Mouse (Mus musculus) intestine, embryonic 15.5 days (tissue): ENCODE data around the gene Vmn1r195. TPM values are rescaled to one million over a fixed set of nuclear protein-coding genes. Genes with fewer than 3 reads are reported as not detected.
"Not testable (repeated sequence)": the region's sequence is repeated elsewhere in the genome, so short reads cannot be mapped to it uniquely, and the experiment has no call there.

Experiments used
- ATAC-seq: fragments of 200-750 bp; cut with Nextera tagmentation; 2 replicates; pipeline ENCODE4 v1.8.0; 2017; ENCODE audit warnings: moderate TSS enrichment, moderate library complexity
- H3K27ac ChIP-seq: fragments of 300-500 bp; sonication (generic); 2 replicates; pipeline ENCODE4 v1.5.1; 2015; ENCODE audit warnings: mild to moderate bottlenecking, inconsistent platforms
- H3K27me3 ChIP-seq: fragments of 300-500 bp; sonication (generic); replicated peaks from 2 replicates; pipeline ENCODE4 v1.6.1; 2015; ENCODE audit warnings: inconsistent platforms
- H3K36me3 ChIP-seq: fragments of 300-500 bp; sonication (generic); 2 replicates; pipeline ENCODE4 v1.6.1; 2015; ENCODE audit warnings: inconsistent platforms
- H3K4me1 ChIP-seq: fragments of 300-500 bp; sonication (generic); replicated peaks from 2 replicates; pipeline ENCODE4 v1.6.1; 2015; ENCODE audit warnings: inconsistent platforms
- H3K4me2 ChIP-seq: fragments of 300-500 bp; sonication (generic); replicated peaks from 2 replicates; pipeline ENCODE4 v1.6.1; 2015; ENCODE audit warnings: mild to moderate bottlenecking, inconsistent platforms
- H3K4me3 ChIP-seq: fragments of 300-500 bp; sonication (generic); replicated peaks from 2 replicates; pipeline ENCODE4 v1.5.1; 2015; ENCODE audit warnings: inconsistent platforms
- H3K9ac ChIP-seq: fragments of 300-500 bp; sonication (generic); 2 replicates; pipeline ENCODE4 v1.6.1; 2015; ENCODE audit warnings: inconsistent platforms
- H3K9me3 ChIP-seq: fragments of 300-500 bp; sonication (generic); 2 replicates; pipeline ENCODE4 v1.6.1; 2016; ENCODE audit warnings: inconsistent platforms
- WGBS: fragments of 180-500 bp; shearing (Covaris S2); methylation state at CpG from one replicate; pipeline ENCODE4 v1.1.7; 2015; 5-methylcytosine and 5-hydroxymethylcytosine counted together
- polyA plus RNA-seq: library from polyadenylated mRNA; unstranded; fragments of >200 nt; fragmentation: Nextera tagmentation; extraction: Ambion mirVana; gene quantifications from 2 replicates; pipeline ENCODE4 v1.2.1, GENCODE M21; 2015

The Vmn1r195 gene
- polyA plus RNA-seq = not detected in 2 replicates

DNA sequence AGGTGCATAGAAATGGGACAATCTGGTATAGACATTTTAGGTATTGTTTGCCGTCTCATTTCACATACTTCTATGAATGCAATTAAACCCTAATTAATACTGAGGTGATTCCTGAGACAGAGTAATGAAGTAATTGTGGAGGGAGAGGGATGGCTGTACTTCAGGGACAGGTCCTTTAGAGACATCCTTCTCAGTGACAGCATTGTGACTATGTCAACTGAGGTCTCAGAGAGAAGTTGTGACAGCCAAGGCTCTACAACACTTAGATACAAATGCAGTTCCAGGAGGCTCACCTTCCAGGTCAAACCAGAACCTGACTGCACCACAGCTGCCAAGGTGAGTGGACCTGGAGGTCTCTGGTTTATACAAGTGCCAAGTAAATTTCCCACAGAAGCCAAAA, at the start of gene Vmn1r195:
Gene Vmn1r195 (plus strand): TSS at position 301 of the 400 bp plus-strand sequence.
- not testable (repeated sequence) for H3K4me2 ChIP-seq, H3K27ac ChIP-seq, H3K27me3 ChIP-seq, H3K4me1 ChIP-seq, H3K36me3 ChIP-seq, H3K9ac ChIP-seq, ATAC-seq, H3K9me3 ChIP-seq, H3K4me3 ChIP-seq
- WGBS = 91% methylated on average over 1 of the region's 1 CpGs

DNA sequence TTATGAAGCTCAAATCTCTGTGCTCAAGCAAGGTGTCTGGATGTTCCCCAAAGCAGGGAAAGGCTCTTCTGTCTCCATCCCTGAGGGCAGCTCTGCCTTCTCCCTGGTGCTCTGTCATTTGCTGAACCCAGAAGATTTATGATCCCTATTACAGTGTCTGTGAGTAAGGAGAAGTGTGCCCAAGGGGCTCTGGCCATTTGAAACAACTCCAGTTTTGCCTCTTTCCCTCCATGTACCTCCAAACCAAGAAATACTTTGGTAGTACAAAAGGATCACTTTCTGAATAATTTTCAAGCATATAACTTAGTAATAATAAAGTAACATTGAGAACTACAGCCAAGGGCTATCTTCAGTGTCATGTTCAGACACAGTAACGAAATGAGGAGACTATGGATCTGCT, 47.3 kb upstream of the Vmn1r195 start, which contains the start of gene Vmn1r193:
Gene Vmn1r193 (minus strand): TSS at position 101 of the 400 bp plus-strand sequence.
- not testable (repeated sequence) for H3K9me3 ChIP-seq, H3K36me3 ChIP-seq, H3K27ac ChIP-seq, H3K4me1 ChIP-seq, H3K4me2 ChIP-seq, ATAC-seq, H3K4me3 ChIP-seq, H3K27me3 ChIP-seq, H3K9ac ChIP-seq
- WGBS = 78% methylated on average over 1 of the region's 1 CpGs

DNA sequence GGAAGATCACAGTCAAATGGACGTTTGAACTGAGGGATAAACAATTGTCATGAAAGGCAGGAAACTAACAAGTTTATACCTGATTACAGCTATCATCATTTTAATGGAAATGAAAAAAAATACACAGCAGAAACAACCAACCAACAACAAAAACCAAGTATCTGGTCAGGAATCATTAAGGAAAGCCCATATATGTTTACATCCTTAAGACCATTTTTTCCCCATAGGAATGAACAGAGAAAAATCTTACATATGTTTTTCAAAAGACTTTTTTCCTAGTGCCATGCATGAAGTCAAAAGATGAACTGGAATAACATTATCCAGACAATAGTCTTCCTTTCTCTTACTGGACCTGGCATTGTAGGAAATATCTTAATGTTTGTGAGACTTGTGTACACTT, 26.4 kb upstream of the Vmn1r195 start, which contains the start of gene Vmn1r194:
Gene Vmn1r194 (plus strand): TSS at position 301 of the 400 bp plus-strand sequence.
- H3K4me2 ChIP-seq = no peak within 1 kb of the TSS
- no peak within 1 kb of the TSS for H3K27ac ChIP-seq
- H3K9ac ChIP-seq = no peak within 1 kb of the TSS
- H3K9me3 ChIP-seq = no peaks in the 10 kb centered on the region
- ATAC-seq = no peak
- H3K4me1 ChIP-seq = no peaks in the 10 kb centered on the region
- no peaks in the 10 kb centered on the region for H3K36me3 ChIP-seq
- H3K27me3 ChIP-seq = no peaks in the 10 kb centered on the region
- H3K4me3 ChIP-seq = no peak within 1 kb of the TSS
- 36% methylated on average over 1 of the region's 1 CpGs for WGBS

DNA sequence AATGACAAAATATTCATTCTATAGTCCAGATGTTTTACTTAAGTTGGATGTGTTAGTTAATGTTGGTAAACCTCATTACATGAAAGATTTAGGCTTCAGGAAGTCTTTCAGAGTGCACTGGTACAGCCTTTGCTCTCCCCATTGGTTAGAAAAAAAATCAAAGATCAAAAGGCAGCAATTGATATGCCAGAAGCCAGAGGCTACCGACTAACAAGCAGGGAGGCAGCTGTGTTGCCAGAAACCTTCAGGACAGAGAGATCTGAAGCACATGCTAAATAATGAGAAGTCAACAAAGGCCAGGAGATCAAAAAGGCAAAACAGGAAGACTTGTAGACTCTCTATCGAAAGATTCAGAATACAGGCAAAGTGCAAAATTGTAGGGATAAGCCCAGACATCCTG, 1.4 kb downstream of the Vmn1r195 start:
- H3K4me1 ChIP-seq = no peaks in the 10 kb centered on the region
- no peak overlapping the region for H3K27ac ChIP-seq
- H3K9ac ChIP-seq = no peak overlapping the region
- ATAC-seq = no peak
- no peak overlapping the region for H3K4me2 ChIP-seq
- H3K9me3 ChIP-seq = no peaks in the 10 kb centered on the region
- H3K4me3 ChIP-seq = no peak overlapping the region
- H3K36me3 ChIP-seq = no peaks in the 10 kb centered on the region
- WGBS = 43% methylated on average over 2 of the region's 2 CpGs
- no peaks in the 10 kb centered on the region for H3K27me3 ChIP-seq

DNA sequence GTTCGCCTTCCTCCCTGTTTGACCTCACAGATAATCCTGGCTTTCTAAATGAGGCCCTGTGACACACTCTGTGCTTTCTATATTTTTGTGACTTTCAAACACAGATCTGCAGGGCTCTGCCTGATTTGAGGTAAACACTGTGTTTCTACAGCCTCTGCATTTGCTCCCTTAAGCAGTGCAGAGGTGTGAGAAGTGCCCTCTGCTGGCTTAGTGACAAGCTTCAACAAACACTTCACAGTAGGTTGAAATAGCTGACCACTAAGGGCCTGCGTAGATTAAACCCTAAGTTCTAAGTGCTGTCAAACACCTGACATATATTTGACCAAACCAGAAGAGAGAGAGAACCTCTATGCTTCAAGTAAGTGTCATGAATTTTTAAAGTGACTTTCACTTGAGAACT, 14.3 kb downstream of the Vmn1r195 start:
- ATAC-seq = no peak

DNA sequence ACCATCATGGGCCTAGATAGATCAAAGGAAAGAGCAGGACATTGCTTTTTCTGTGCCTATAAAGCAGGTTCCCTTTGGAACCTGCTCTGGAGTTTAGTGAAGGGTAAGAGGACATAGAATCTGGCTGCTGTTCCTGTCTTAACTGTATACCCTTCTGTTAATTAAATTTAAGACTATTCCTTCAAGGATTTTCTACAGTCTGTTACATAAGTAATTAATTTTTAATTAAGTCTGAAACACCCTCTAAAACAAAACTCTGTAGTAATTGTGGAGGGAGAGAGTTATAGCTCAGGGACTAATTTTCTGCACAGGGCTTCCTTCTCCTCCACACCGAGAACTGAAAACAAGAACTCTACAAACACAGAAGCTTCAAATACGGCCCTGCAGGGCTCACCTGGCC, 19.3 kb downstream of the Vmn1r195 start, which contains the start of gene Vmn1r196:
Gene Vmn1r196 (plus strand): TSS at position 301 of the 400 bp plus-strand sequence.
- H3K4me2 ChIP-seq = no peak within 1 kb of the TSS
- no peaks in the 10 kb centered on the region for H3K9me3 ChIP-seq
- ATAC-seq = no peak
- no peak within 1 kb of the TSS for H3K9ac ChIP-seq
- H3K4me1 ChIP-seq = no peaks in the 10 kb centered on the region
- H3K4me3 ChIP-seq = no peak within 1 kb of the TSS
- H3K27ac ChIP-seq = no peak within 1 kb of the TSS
- 81% methylated on average over 2 of the region's 2 CpGs for WGBS
- no peaks in the 10 kb centered on the region for H3K36me3 ChIP-seq
- H3K27me3 ChIP-seq = no peaks in the 10 kb centered on the region

More for the DNA sequence above, 14.3 kb downstream of the Vmn1r195 start:
- H3K9ac ChIP-seq = no peak overlapping the region
- no peaks in the 10 kb centered on the region for H3K36me3 ChIP-seq
- no peak overlapping the region for H3K4me2 ChIP-seq
- H3K27me3 ChIP-seq = no peaks in the 10 kb centered on the region
- no peaks in the 10 kb centered on the region for H3K9me3 ChIP-seq
- no peak overlapping the region for H3K4me3 ChIP-seq
- WGBS = 68% methylated on average over 2 of the region's 2 CpGs
- H3K27ac ChIP-seq = no peak overlapping the region
- no peaks in the 10 kb centered on the region for H3K4me1 ChIP-seq

DNA sequence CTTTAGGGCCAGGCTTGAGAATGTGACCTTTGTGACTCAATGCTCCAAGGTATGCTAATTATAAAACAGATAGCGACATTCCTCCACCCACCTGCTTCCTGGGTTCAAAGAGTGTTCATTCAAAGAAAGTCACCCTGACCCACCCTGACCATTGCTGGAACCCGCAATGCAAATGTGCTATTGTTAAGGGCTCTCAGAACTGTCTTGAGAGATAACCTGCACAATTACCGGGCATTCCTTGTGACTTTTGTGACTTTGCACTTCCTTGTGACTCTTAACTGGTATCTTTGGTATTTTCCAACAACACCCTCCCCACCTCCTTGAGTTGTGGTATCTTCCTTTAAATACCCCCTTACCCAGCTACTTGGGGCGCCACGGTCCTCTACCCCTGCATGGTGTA, 37.8 kb downstream of the Vmn1r195 start:
- not testable (repeated sequence) for H3K9me3 ChIP-seq, H3K27me3 ChIP-seq, H3K9ac ChIP-seq, ATAC-seq, H3K36me3 ChIP-seq, H3K4me1 ChIP-seq, H3K27ac ChIP-seq, H3K4me2 ChIP-seq, H3K4me3 ChIP-seq
- 90% methylated on average over 5 of the region's 5 CpGs for WGBS

DNA sequence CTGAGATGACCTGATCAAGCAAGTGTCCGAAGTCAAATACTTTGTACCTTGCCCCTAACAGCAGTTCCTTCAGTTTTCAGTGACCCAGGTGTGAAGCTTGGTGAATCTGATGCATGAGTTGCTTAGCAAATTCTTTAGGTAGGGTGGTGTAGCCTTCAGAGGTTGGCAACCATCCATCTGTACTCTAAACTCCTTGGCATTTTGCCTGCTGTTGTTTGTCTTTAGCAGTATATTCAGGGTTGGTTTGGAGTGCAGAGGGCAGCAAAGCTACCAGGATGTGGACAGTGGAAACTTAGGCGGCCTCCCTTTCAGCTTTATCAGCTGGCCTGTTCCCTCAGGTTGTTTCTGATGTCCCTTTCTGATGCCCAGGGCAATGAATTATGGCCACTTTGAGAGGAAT, 45.0 kb downstream of the Vmn1r195 start:
- Histone ChIP-seq H3K27me3 (no peaks in the 10 kb centered on the region), H3K4me3 (no peak overlapping the region), H3K4me1 (no peaks in the 10 kb centered on the region), H3K36me3 (no peaks in the 10 kb centered on the region), H3K9ac (no peak overlapping the region), H3K4me2 (no peak overlapping the region), H3K27ac (no peak overlapping the region), H3K9me3 (no peaks in the 10 kb centered on the region)
- ATAC-seq = no peak
- 77% methylated on average over 2 of the region's 2 CpGs for WGBS

DNA sequence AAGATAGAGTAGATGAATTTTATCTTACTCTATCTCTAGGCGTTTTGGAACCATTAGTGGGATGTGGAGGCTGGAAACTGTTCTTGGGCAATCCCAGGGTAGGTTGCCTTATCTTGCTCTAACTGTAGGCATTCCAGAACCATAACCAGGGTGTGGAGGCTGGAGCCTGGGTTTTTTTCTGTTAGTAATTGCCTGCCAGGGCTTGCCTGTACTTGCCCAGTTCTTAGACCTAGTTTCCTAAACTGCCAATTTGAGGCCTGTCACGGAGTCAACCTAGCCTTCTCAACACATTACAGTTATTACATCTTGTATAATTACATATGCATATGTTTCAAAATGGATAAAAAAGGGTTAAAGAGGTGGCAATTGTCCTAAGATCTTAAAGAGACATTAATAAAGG, 47.0 kb downstream of the Vmn1r195 start:
- Histone ChIP-seq H3K4me2 (no peak overlapping the region), H3K36me3 (no peaks in the 10 kb centered on the region), H3K27ac (no peak overlapping the region), H3K9me3 (no peaks in the 10 kb centered on the region), H3K27me3 (no peaks in the 10 kb centered on the region), H3K4me3 (no peak overlapping the region), H3K9ac (no peak overlapping the region), H3K4me1 (no peaks in the 10 kb centered on the region)
- WGBS = 77% methylated on average over 2 of the region's 2 CpGs
- no peak for ATAC-seq

DNA sequence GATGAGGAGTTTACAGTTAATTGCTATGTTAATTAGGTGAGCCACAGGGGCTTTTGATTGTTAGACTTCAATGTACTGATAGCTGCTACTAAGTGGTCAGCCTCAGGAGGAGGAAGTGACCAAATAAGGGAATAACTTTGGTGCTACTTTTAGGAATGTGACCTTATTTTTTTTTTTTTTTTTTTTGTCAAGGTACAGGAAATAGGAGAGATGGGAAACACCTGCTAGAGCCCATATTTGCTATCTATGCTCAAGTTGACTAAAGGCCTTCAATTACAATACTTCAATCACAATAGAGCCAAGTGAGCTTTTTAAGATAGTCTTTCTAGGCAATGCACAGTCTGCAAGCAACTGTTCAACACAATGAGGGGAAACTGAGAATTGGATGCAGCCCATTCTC, 49.8 kb downstream of the Vmn1r195 start:
- H3K27me3 ChIP-seq = no peaks in the 10 kb centered on the region
- H3K4me2 ChIP-seq = no peak overlapping the region
- H3K4me3 ChIP-seq = no peak overlapping the region
- no peak for ATAC-seq
- no peaks in the 10 kb centered on the region for H3K4me1 ChIP-seq
- H3K27ac ChIP-seq = no peak overlapping the region
- no peak overlapping the region for H3K9ac ChIP-seq
- no peaks in the 10 kb centered on the region for H3K9me3 ChIP-seq
- H3K36me3 ChIP-seq = no peaks in the 10 kb centered on the region

DNA sequence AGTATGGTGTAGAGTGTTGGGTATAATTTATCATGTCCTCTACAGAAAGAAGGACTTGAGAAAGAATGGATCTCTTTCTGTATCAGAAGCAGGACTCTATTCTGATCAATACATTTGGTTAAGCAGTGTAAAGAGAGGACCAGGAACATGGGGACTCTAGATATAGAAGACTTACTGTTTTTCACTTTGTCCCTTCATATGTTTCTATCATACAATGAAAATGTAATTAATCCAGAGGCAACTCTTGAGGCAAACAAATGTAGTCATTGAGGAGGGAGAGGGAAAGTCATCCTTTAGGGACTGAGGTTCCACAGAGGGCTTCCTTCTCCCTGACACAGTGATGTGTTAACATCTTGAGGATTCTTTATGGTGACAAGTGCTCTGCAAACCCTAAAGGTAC, 54.0 kb downstream of the Vmn1r195 start, which contains the start of gene Vmn1r197:
Gene Vmn1r197 (plus strand): TSS at position 301 of the 400 bp plus-strand sequence.
- Histone ChIP-seq H3K36me3 (no peaks in the 10 kb centered on the region), H3K9ac (no peak within 1 kb of the TSS), H3K4me2 (no peak within 1 kb of the TSS), H3K27ac (no peak within 1 kb of the TSS), H3K4me1 (no peaks in the 10 kb centered on the region), H3K4me3 (no peak within 1 kb of the TSS), H3K9me3 (no peaks in the 10 kb centered on the region), H3K27me3 (no peaks in the 10 kb centered on the region)
- ATAC-seq = no peak
